Mouse (Mus musculus): Measurements from ENCODE around the gene Dmrtc1c2.
"Not testable (repeated sequence)": the region's sequence is repeated elsewhere in the genome, so short reads cannot be mapped to it uniquely, and the experiment has no call there.

The Dmrtc1c2 gene

GRCm38 (mm10) chrX:102854516-102854915 is at the start of gene Dmrtc1c2:
TSS of gene Dmrtc1c2 (minus strand) at chrX:102854616.
- DNase-seq (ENCODE audit: extremely low spot score, low read depth, low spot score), result not testable (repeated sequence)

GRCm38 (mm10) chrX:102867871-102868270 is 13.5 kb upstream of the Dmrtc1c2 start, which contains the start of gene 1700031F05Rik:
TSS of gene 1700031F05Rik (minus strand) at chrX:102867971.
- no peak for DNase-seq (ENCODE audit: extremely low spot score, low read depth, low spot score)

- no peak for DNase-seq (ENCODE audit: extremely low spot score, low read depth, low spot score)
Observed at GRCm38 (mm10) chrX:102812311-102812710, 42.1 kb downstream of the Dmrtc1c2 start.

DNA sequence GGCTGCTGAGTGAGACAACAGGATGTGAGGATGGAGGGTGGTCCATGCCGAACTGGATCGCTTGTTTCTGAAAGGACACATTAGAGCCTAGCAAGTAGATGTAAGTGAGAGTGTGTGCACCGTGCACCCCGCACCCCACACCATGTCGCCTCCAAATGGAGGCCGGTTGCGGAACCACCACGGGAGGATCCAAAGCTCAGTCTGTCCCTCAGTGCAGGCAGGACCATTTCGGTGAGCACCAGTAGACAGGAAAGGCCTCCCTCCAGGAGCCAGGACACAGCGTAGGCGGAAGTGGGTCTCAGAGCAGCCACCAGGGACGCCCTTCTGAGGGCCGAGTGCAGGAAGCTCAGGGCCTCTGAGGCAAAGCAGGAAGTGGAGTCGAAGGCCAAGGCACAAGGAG is 51.8 kb downstream of the Dmrtc1c2 start, which contains the start of gene Dmrtc1c1:
Gene Dmrtc1c1 (plus strand): TSS at position 301 of the 400 bp plus-strand sequence.
- DNase-seq (ENCODE audit: extremely low spot score, low read depth, low spot score), result not testable (repeated sequence)
